Mouse (Mus musculus): ENCODE measurements around the gene Eif5a.
"Not testable (repeated sequence)": the region's sequence is repeated elsewhere in the genome, so short reads cannot be mapped to it uniquely, and the experiment has no call there.

The Eif5a gene

GRCm38 (mm10) chr11:69922012-69922756 is 426 bp upstream of the Eif5a start:
- peak; percentile 49 for DNase-seq (ENCODE audit: low read depth, low spot score)

DNA sequence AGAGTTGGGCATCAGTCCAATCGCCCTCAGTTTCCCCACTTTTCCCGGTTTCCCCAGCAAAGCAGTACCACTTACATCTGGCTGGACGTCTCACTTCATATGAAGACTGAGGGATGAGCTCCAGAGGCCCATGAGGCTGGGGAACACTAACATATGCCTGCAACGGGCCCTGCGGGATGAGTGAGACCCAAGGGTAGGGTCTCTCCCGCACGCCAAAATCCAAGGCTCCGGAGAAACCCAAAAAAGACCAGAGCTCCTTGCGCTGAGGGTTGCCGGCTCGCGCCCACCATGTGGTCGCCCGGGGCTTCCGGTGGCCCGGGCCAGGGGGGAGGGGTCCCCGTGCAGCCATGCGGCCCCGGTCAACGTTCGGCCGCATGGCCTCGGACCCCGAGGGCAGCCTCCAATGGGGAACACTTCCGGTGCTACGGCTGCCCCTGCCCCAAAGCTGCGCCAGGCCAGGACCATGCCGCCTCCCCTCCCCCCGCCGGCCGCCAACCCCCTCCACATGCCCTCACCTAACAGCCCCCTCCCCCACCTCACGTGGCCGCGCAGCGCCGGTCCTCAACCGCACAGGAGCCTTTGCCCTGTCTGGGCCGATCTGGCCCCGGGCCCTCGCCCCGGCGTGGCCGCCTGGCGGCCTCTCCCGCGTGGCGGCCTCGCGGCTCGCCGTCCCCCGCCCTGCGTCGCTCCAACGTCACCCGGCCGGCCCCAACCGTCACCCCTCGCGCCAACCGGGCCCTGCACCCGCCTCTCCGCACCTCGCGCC is 1.3 kb downstream of the Eif5a start:
- DNase-seq (ENCODE audit: low read depth, low spot score), result peak; percentile 80

- DNase-seq (ENCODE audit: low read depth, low spot score), result peak; percentile 92
These were observed 2.0 kb downstream of the Eif5a start for GRCm38 (mm10) chr11:69919661-69920265.

- DNase-seq (ENCODE audit: low read depth, low spot score), result no peak
These were observed 2.7 kb downstream of the Eif5a start for GRCm38 (mm10) chr11:69919053-69919452.

- no peak for DNase-seq (ENCODE audit: low read depth, low spot score)
These were observed 3.6 kb downstream of the Eif5a start for GRCm38 (mm10) chr11:69918118-69918517.

- DNase-seq (ENCODE audit: low read depth, low spot score), result no peak
These were observed 4.3 kb downstream of the Eif5a start for GRCm38 (mm10) chr11:69917379-69917948.

DNA sequence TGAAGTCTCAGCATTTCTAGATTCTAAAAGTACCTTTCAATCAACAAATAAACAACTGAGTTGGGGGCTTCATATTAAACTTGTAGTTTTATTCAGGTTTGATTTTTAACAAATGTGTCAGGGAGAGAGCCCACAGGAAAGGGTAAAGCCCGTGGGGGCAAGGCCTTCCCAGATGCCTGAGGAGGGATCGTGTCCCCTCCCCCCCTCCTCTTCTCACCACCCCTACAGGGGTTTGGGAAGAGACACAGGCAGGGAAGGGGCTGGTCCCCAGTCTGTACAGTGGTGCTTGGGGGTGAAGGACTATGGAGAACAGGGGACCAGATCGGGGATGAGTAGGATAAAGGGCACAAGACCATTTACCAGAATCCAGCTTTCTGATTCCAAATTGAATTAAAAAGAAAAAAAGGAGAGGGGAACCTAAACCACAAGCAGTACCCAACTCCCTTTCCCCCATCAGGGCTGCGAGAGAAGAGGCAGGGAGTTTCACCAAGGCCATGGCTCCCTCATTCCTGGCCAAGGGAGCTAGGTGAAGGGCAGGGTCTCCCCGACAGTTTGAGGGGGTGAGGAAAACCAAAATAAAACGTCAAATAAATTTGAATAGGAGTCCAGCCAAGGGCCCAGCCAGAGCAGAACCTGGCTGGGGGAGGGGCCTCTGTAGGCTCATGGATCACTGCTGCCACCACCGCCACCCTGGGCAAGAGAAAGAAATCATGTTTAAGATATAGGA is 4.9 kb downstream of the Eif5a start:
- not testable (repeated sequence) for DNase-seq (ENCODE audit: low read depth, low spot score)

DNA sequence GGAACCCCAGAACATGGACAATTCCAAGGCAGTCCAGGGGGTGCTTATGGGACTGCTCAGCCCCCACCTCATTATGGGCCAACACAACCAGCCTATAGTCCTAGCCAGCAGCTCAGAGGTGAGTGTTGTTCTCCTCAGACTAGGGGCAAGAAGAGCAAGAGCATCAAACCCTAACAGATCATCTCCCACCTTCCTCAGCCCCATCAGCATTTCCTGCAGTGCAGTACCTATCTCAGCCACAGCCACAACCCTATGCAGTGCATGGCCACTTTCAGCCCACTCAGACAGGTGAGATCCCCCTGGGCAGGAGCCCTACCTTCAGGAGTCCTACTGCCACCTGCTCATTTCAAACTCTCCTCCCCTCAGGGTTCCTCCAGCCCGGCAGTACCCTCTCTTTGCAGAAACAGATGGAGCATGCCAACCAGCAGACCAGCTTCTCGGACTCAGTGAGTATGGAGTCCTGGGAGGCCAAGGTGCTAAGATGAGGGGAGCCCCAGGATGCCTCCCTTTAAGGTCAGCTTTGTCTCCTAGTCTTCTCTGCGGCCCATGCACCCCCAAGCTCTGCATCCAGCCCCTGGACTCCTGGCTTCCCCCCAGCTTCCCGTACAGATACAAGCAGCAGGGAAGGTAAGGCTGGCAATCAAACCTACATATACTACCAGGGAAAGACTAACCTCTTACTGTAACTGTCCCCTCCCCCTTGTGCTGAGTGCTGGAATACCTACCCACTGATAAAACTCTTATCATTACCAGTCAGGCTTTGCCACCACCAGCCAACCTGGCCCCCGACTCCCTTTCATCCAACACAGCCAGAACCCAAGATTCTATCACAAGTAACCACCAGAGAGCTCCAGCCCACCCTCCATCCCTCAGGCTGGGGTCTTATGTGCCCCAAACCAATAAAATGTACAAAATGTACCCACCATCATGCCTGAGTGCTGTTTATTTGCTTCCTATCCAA is 5.8 kb downstream of the Eif5a start:
- DNase-seq (ENCODE audit: low read depth, low spot score), result peak; percentile 50

DNA sequence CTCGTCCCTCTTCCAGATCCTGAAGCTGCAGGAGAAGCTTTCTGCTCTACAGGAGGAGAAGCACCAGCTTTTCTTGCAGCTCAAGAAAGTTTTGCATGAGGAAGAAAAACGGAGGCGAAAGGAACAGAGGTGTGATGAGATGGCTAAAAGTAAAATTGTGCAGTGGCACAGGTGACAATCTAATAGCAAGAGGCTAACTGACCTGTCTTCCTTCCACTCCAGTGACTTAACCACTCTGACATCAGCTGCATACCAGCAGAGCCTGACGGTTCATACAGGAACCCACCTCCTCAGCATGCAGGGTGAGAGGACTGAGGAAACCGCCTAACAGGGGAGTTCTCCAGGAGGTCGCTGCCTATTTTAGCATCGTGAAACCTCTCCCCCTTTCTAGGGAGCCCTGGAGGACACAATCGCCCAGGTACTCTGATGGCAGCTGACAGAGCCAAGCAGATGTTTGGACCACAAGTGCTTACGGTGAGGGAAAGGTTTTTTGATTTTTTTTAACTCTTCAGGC is 6.8 kb downstream of the Eif5a start:
- DNase-seq (ENCODE audit: low read depth, low spot score), result no peak

- peak; percentile 73 for DNase-seq (ENCODE audit: low read depth, low spot score)
These were observed 7.4 kb downstream of the Eif5a start for GRCm38 (mm10) chr11:69914372-69914764.

DNA sequence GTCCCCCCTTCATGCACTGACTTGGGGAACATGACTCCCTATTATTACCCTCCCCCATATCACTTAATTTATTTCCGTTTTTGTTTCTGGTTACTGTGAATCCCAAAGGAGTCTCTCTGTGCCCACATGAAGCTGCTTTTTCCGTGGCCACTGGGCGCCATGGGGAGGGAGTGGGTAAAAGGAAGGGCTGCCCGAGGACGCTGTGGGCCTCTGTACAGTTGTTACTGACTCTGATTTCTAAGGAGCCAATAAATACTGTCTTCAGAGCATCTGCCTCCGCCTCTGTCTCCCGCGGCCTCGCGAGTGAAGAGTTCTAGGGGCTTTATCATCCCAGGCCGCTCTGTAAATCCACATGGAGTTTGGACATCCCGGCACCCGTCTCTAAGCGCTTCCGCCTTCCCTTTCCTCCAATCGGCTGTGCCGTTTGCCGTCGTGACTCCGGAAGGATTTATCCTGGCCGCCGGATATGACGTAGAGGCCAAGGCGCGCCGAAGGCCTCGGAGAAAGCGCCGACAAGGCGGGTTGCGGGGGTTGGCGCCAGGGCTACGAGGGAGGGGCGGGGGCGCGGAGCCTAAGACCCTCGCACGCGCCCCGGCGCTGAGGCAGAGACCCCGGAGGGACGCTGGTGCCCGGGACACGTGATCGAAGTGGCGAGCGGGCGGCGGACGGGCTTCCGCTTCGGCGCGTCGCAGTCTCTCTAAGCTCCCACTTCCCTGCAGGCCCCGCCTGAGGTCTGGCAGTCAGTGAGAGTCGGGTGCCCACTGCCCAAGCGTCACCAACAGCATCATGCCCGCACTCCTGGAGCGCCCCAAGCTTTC is 8.0 kb downstream of the Eif5a start, which contains the start of gene Gps2:
Gps2 (plus strand) TSS at position 335 of the 818 bp plus-strand sequence.
- DNase-seq (ENCODE audit: low read depth, low spot score), result peak; percentile 97

GRCm38 (mm10) chr11:69912716-69913530 is 8.8 kb downstream of the Eif5a start:
- DNase-seq (ENCODE audit: low read depth, low spot score), result no peak

- DNase-seq (ENCODE audit: low read depth, low spot score), result no peak
These were observed 10.1 kb downstream of the Eif5a start for GRCm38 (mm10) chr11:69911701-69912100.

GRCm38 (mm10) chr11:69910781-69911560 is 10.8 kb downstream of the Eif5a start:
- no peak for DNase-seq (ENCODE audit: low read depth, low spot score)

DNA sequence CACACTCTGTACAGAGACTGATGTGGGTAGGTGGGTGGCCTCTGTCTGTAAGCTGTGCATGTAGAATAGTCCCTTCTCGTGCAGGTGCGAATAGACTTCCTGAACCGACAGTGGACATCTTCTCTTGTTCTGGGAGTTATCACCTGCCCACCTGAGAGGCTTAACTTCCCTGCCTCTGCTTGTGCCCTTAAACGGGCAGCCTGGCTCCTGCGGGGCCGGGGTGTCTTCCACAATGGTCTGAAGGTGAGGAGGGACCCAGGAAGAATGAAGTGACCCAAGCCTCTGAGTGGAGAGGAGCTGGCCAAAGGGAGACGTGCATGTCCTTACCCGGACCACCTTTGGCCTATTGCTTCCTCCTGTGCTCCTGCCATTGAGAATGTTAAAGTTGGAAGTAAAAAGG is 11.6 kb downstream of the Eif5a start:
- no peak for DNase-seq (ENCODE audit: low read depth, low spot score)

- no peak for DNase-seq (ENCODE audit: low read depth, low spot score)
These were observed 12.6 kb downstream of the Eif5a start for GRCm38 (mm10) chr11:69909174-69909573.

DNA sequence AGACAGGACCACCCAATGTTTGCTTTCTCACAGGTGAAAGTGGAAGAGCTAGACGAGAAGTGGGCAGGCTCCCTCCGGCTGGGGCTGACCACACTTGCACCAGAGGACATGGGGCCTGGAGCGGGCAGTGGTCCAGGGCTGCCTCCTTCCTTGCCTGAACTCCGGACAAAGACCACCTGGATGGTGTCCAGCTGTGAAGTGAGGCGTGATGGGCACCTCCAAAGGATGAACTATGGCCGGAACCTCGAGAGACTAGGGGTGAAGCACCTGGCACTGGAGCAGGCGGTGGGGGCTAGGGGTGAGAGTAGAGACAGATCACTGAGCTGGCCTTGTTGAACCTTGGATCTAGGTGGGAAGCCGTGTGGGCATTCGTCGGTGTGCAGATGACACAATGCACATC is 13.1 kb downstream of the Eif5a start:
- DNase-seq (ENCODE audit: low read depth, low spot score), result no peak

GRCm38 (mm10) chr11:69904311-69904710 is 17.4 kb downstream of the Eif5a start:
- no peak for DNase-seq (ENCODE audit: low read depth, low spot score)

Data from ES-CJ7 (cell line).